Mouse (Mus musculus): ENCODE measurements around the gene Scd4.

Gene Scd4

DNA sequence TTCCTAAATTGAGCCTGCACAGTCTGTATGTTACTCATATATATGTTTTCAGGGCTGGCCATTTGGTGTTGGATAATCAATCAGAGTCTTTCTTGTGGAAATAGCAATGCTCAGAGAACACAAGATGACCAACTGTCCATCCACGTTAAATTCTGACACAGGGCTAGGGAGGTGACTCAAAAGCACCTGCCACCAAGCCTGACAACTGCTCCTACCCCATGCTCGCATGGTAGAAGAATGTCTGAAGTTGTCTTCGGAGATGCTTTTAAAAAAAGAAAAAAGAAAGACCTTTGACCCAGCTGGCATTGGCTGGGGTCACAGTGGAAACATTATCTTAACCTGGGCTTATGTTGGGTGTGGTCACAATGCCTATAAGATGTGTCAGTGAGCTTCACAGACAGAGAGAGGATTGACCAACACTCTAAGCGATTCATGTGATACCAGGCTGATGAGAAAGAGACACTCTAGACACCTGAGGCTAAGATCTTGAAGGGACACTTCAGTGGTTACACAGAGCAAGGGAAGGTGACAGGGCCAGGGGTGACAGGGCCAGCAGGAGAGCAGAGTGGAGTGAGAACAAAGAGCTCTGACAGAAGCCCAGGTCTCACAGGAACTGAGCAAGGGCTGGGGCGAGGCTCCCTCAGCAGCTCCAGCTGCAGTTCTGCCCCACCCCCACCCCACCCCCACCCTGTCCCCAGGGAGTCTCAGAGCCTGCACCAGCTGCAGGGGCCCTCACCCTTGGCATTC is 44.9 kb downstream of the Scd4 start:
- no peak for DNase-seq (ENCODE audit: extremely low read depth, low read depth, low spot score)

DNA sequence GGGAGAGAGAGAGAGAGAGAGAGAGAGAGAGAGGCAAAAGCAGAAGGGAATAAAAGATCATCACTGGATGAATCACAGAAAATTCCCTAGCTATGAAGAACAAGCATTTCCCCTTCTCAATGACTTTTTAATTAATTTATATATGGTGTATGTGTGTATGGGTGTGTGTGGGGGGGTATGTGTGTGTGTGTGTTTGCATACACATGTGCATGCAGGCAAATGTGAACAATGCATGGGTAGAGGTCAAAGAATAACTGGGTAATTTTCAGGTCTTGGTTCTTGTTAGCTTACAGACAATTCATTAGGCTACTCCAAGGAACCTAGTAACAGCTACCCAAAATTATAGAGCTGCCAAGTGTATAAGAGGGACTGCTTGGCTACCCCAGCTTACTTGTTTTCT is 46.2 kb downstream of the Scd4 start:
- no peak for DNase-seq (ENCODE audit: extremely low read depth, low read depth, low spot score)

- DNase-seq (ENCODE audit: extremely low read depth, low read depth, low spot score): no peak
These were observed 47.2 kb downstream of the Scd4 start for GRCm38 (mm10) chr19:44380065-44380464.

DNA sequence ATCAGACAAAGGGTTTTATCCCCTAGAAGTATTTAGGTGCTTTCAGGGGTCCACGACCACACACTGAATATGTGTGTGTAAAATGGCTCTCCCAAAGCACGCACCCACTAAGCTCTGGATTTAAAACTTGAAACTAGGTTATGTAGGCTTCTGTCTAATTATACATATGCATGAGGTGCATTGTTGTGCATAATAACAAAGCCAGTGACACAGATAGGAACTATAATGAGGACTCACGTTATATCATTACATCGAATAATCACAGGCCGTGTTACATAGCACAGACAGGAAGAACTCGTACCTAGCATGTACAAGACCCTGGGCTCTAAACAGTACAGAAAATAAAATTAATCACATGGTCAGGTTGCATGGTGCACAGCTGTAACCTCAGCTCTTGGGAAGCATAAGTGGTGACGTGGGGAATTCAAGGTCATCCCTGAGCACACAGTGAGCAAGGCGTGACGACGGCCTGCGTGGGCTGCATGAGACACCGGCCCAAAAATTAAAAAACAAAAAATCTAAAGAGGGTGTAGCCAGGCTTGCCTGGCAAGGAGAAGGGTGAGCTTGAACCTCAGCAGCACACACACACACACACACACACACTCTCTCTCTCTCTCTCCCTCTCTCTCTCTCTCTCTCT is 49.9 kb downstream of the Scd4 start:
- no peak for DNase-seq (ENCODE audit: extremely low read depth, low read depth, low spot score)

DNA sequence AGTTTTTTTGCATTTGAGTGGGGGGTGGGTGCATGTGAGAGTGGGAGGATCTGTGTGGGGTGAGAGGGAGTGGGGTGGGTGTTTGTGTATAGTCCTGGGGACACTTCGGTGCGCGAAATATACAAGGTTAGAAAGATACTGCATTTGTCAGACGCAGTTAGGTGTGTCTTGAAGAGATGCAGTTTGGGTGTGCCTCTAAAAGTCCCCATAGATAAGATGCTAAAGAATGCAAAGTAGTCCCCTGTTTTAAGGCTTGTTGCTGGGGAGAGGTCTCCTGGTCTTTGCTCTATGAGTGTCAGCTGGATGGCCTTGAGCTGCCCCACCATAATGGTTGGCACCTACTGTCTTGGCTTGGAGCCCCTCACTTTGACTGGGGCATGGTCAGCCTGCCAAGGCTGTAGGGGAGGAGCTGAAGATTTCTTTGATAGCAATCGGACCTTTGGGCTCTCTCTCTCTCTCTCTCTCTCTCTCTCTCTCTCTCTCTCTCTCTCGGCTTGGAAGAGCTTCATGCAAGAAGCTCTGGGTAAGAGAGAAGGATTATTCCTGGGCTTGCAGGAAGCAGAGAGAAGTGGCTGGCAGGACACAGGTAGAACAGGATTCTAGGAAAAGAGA is 53.1 kb downstream of the Scd4 start:
- no peak for DNase-seq (ENCODE audit: extremely low read depth, low read depth, low spot score)

DNA sequence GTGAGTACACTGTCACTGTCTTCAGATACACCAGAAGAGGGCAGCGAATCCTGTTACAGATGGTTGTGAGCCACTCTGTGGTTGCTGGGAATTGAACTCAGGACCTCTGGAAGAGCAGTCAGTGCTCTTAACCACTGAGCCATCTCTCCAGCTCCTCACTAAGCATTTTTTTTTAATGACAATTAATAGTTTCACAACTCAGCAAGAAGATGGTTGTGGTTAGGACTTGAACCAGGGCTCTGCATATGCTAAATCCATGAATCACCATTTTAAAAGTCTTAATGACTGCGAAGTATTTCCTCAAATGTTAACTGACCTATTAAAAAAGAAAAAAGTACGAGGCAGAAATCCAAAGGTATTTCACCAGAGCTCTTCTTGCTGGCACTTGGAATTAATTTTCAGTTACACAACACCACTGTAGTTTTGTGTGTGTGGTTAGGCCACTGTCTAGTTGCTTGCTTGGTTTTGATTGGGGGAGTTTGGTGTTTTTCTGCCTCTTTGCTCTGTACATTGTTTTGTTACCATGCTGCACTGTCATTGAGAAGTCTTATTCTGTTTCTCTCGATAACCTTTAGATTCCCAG is 54.3 kb downstream of the Scd4 start:
- DNase-seq (ENCODE audit: extremely low read depth, low read depth, low spot score): no peak

DNA sequence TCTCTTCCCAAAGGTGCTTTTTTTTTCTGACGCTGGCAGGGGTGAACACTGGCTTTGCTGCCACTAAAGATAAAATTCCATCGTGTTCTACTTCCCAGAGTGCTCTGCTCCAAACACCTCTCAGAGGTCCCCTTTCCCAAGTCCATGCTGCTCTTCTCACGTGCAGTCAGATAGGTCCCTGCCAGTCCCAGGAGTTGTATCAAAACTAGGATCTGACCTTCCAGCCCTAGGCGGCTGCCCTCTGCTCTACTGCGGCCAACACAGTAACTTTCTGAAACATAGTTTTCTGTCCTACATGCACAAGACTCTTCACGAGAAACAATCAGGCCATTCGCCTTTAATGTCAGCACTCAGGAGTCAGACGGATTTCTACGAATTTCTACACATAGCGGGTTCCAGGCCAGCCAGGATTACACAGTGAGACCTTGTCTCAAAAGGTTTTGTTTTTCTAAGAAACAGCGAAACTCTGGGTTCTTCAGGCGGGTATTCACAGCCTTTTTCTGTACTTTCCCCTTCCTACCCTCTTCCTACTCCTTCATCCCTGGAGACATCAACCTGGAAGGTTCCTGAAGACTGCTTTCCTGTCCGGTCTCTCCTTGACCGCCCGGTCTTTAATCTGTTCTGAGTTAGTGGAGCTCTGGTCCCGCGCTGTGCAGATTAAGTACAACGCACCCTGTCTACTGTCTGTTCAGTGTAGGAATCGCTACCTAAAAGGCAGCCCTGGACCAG is 55.0 kb downstream of the Scd4 start:
- no peak for DNase-seq (ENCODE audit: extremely low read depth, low read depth, low spot score)

DNA sequence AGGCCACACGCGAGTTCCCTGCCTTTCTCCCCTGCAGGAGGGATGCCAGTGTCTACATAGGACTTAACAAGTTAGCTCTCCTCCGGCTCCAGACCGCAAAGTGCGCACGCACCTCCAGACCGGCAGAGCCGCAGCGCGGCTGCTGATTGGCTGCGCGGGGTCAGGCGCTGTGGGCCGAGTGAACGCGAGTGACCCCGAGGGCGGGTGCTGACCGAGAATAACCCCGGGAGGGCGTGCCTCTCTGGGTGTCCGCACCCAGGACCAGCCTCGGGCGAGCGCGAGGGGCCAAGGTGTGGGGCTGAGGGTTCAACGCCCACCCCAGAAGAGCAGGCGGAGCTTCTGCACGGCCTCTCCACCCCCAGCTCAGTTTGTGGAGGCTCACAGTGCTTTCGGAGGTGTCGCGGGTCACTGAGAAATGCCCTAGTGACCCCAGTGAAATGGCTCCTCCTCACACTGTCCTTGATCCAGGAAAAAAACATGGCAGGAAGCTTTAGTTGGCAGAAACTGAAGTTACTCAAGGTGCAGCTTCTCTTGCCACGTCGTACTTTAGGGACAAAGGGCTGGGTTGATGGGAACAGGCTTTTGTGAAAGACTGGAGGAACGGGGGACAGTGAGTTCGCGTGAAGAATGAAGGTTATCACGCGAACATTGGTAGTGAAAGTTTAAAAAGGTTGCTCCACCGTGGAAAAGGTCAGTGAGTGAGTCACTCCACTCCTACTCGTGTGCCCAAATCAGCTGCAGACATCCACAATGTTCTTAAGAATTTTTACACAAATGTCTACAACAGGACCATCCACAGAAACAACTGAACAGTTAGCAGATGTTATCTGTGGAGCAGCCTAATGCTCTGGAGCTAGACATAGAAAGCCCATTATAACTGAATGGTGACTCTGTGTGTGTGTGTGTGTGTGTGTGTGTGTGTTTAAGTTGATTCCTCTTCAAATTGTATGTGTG is 55.9 kb downstream of the Scd4 start:
- DNase-seq (ENCODE audit: extremely low read depth, low read depth, low spot score): no peak

DNA sequence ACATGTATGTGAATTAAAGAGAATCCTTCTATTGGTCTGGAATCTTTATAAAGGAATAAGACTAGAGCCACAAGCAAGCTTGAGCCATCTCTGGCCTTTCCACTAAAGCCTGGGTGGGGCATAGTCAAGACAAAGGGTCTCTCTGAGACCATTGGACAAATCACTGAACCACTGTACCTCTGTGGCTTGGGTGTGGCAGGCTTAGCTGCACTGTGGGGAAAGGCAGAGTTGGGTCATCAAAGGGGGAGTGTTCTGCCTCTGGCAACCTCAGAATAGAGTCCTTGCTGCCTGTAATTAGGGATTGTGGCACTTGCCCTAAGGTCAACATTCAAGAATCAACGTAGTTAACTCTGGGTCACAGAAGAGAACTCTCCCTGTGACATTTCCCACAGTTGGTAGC is 56.6 kb downstream of the Scd4 start:
- DNase-seq (ENCODE audit: extremely low read depth, low read depth, low spot score): no peak

DNA sequence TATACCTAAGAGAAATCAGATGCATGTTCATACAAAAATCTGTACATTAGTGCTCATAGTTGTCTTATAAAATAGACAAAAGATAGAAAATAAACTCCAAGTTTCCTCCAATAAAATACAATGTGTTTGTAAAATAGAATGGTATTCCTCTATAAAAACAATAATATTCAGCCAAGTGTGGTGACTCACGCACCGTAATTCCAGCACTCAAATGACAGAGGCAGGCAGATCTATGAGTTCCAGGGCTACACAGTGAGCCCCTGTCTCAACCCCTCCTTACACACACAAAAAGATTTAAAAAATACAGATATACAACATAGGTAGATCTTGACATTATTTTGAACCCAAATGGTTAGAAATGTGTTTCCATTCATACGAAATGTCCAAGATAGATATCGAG is 59.0 kb downstream of the Scd4 start:
- no peak for DNase-seq (ENCODE audit: extremely low read depth, low read depth, low spot score)

DNA sequence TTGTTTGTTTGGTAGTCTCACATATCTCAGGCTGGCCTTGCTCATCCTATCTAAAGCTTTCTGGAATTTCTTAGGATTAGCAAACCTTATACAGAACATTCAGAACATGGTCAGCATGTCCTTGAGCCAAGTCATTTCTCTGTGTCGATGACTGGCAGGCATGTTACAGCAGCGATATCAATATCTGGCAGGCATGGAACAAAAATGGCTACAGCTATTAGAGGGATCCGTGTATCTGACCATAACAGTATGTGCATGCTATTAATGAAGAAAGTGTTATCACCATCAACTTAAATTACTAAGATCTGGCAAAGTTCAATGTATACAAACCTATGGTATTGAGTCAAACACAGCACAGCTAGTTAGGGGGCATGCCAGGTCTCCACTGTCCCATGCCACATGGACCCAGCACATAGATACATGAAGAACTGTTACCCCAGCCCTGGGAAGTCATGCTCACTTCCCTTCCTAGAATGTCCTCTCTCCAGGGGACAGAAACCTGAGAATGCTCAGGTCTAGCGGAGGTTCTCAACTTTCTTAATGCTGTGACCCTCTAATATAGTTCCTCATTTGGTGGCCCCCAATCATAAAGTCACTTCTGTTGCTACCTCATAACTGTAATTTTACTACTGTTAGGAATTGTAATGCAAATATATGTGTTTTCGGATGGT is 59.6 kb downstream of the Scd4 start:
- DNase-seq (ENCODE audit: extremely low read depth, low read depth, low spot score): no peak

DNA sequence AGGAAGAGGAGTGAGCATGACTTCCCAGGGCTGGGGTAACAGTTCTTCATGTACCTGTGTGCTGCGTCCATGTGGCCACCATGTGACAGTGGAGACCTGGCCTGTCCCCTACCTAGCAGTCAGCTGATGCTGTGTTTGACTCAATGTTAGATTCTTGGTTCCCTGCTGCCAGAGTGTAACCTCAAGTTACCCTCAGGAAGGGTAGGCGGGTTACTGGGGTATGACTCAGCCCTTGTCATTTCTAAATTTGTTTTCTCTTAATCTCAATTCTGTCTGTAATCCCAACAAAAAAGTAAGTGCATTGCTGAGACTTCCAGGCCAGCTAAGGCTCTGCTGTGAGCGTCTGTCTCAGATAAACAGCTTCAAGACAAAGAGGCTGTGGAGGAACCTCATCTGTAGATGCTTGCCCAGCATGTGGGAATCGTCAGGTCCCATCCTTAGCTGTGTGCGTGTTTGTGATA is 61.1 kb downstream of the Scd4 start:
- no peak for DNase-seq (ENCODE audit: extremely low read depth, low read depth, low spot score)

DNA sequence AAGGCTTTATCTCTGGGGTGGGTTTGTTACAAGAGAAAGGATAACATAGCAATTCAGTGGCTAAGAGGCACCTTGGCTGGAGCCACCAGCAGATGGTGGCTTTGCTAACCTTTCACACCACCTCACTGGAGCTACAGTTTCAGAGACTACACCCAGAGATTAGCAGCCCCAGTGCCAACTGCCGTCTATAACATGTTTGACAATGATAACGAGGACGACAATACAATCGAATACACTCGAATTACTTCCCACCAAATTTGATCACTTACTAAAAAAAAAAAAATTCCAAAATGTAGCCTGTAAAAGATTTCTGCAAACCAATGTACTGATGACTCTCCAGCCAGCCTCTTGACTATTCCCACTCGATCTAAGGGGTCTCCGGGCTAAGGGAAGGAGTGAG is 62.1 kb downstream of the Scd4 start:
- no peak for DNase-seq (ENCODE audit: extremely low read depth, low read depth, low spot score)
